Mouse (Mus musculus): ENCODE results near the gene Urm1.

The Urm1 gene

GRCm38 (mm10) chr2:29827709-29828024, 7.8 kb downstream of the Urm1 start:
- no peak for DNase-seq (ENCODE audit: low spot score in 2 of 2)

- no peak for DNase-seq (ENCODE audit: low spot score in 2 of 2)
Measured at GRCm38 (mm10) chr2:29831106-29831505, 11.2 kb downstream of the Urm1 start.

GRCm38 (mm10) chr2:29833796-29834195, 13.9 kb downstream of the Urm1 start:
- no peak for DNase-seq (ENCODE audit: low spot score in 2 of 2)

GRCm38 (mm10) chr2:29835391-29835899, 15.6 kb downstream of the Urm1 start:
- no peak for DNase-seq (ENCODE audit: low spot score in 2 of 2)

GRCm38 (mm10) chr2:29839460-29839859, 19.6 kb downstream of the Urm1 start:
- DNase-seq (ENCODE audit: low spot score in 2 of 2): no peak

GRCm38 (mm10) chr2:29843231-29844105, 23.6 kb downstream of the Urm1 start:
- no peak for DNase-seq (ENCODE audit: low spot score in 2 of 2)

- no peak for DNase-seq (ENCODE audit: low spot score in 2 of 2)
Measured at GRCm38 (mm10) chr2:29844115-29844514, 24.2 kb downstream of the Urm1 start.

- no peak for DNase-seq (ENCODE audit: low spot score in 2 of 2)
Measured at GRCm38 (mm10) chr2:29844661-29845060, 24.8 kb downstream of the Urm1 start.

- no peak for DNase-seq (ENCODE audit: low spot score in 2 of 2)
Measured at GRCm38 (mm10) chr2:29845636-29846035, 25.8 kb downstream of the Urm1 start.

- DNase-seq (ENCODE audit: low spot score in 2 of 2): no peak
Measured at GRCm38 (mm10) chr2:29846061-29846853, 26.4 kb downstream of the Urm1 start.

- no peak for DNase-seq (ENCODE audit: low spot score in 2 of 2)
Measured at GRCm38 (mm10) chr2:29846911-29847310, 27.0 kb downstream of the Urm1 start.

GRCm38 (mm10) chr2:29849041-29849440, 29.2 kb downstream of the Urm1 start:
- no peak for DNase-seq (ENCODE audit: low spot score in 2 of 2)

GRCm38 (mm10) chr2:29849841-29850480, 30.1 kb downstream of the Urm1 start:
- no peak for DNase-seq (ENCODE audit: low spot score in 2 of 2)

- DNase-seq (ENCODE audit: low spot score in 2 of 2): no peak
Measured at GRCm38 (mm10) chr2:29852957-29853485, 33.1 kb downstream of the Urm1 start.

- DNase-seq (ENCODE audit: low spot score in 2 of 2): no peak
Measured at GRCm38 (mm10) chr2:29853736-29854135, 33.9 kb downstream of the Urm1 start.

- no peak for DNase-seq (ENCODE audit: low spot score in 2 of 2)
Measured at GRCm38 (mm10) chr2:29855585-29856210, 35.8 kb downstream of the Urm1 start.

- no peak for DNase-seq (ENCODE audit: low spot score in 2 of 2)
Measured at GRCm38 (mm10) chr2:29856451-29857260, 36.8 kb downstream of the Urm1 start.

- DNase-seq (ENCODE audit: low spot score in 2 of 2): no peak
Measured at GRCm38 (mm10) chr2:29857341-29857740, 37.5 kb downstream of the Urm1 start.

GRCm38 (mm10) chr2:29857967-29858366, 38.1 kb downstream of the Urm1 start:
- DNase-seq (ENCODE audit: low spot score in 2 of 2): no peak

- peak; percentile 51 to 59 for DNase-seq (ENCODE audit: low spot score in 2 of 2)
Measured at GRCm38 (mm10) chr2:29858748-29859473, 39.0 kb downstream of the Urm1 start.

Measured in cerebellum, postnatal 4 days (tissue).